Mouse (Mus musculus) left cerebral cortex, adult 2 months (tissue): ENCODE results near the gene Rab7. TPM values are rescaled to one million over a fixed set of nuclear protein-coding genes. Genes with fewer than 3 reads are reported as not detected.
"Not testable (repeated sequence)": the region's sequence is repeated elsewhere in the genome, so short reads cannot be mapped to it uniquely, and the experiment has no call there.

Experiments used
- DNase-seq, 2 experiments: peaks; one replicate each; pipeline ENCODE4 v3.0.0; 2021 to 2022; ENCODE audit warnings: low spot score in 2 of 2, mixed read lengths in 1 of 2; ENCODE audit errors: extremely low spot score in 1 of 2
- H3K27ac ChIP-seq: fragments of 200-600 bp; 2 replicates; pipeline ENCODE4 v1.8.1; 2022
- H3K4me3 ChIP-seq: fragments of 200-600 bp; 2 replicates; pipeline ENCODE4 v1.8.1; 2022
- CTCF ChIP-seq: fragments of 200-600 bp; IDR thresholded peaks from 2 replicates; pipeline ENCODE4 v1.8.1; 2022; ENCODE audit warnings: antibody characterized with exemption, mild to moderate bottlenecking, moderate library complexity
- intact Hi-C: fragments of 180-260 bp; cut with DNase I; formaldehyde crosslinking; loops from one replicate; pipeline ENCODE4 v1.15.1; 2025
- total RNA-seq, 2 experiments: library from RNA; stranded (reverse); gene quantifications; 2 replicates each; pipeline ENCODE4 v1.2.3; 2021

The Rab7 gene
- total RNA-seq, 2 experiments from 2014 or later, result 314 to 317 TPM

- no peak overlapping the region for H3K4me3 ChIP-seq
- H3K27ac ChIP-seq, result no peak overlapping the region
- intact Hi-C loops, result no loop called here
Measured at GRCm38 (mm10) chr6:88019154-88019553, 25.9 kb downstream of the Rab7 start.

GRCm38 (mm10) chr6:88017821-88018220, 27.2 kb downstream of the Rab7 start:
- intact Hi-C loops, result no loop called here
- H3K27ac ChIP-seq, result no peak overlapping the region
- TF ChIP-seq CTCF, result no peak
- no peak for DNase-seq
- H3K4me3 ChIP-seq, result no peak overlapping the region

More at GRCm38 (mm10) chr6:88019154-88019553, 25.9 kb downstream of the Rab7 start:
- DNase-seq, result no peak
- no peak for TF ChIP-seq CTCF

- no peak overlapping the region for H3K4me3 ChIP-seq
- no peak overlapping the region for H3K27ac ChIP-seq
- no peak for TF ChIP-seq CTCF
- DNase-seq, result no peak
- intact Hi-C loops, result no loop called here
Measured at GRCm38 (mm10) chr6:88015797-88016196, 29.3 kb downstream of the Rab7 start.

- intact Hi-C loops, result no loop called here
- DNase-seq, result no peak
- H3K4me3 ChIP-seq, result no peak overlapping the region
- no peak overlapping the region for H3K27ac ChIP-seq
- no peak for TF ChIP-seq CTCF
Measured at GRCm38 (mm10) chr6:88013456-88013855, 31.6 kb downstream of the Rab7 start.

- H3K27ac ChIP-seq, result no peak overlapping the region
Measured at GRCm38 (mm10) chr6:88012601-88013000, 32.5 kb downstream of the Rab7 start.

GRCm38 (mm10) chr6:88011106-88011505, 34.0 kb downstream of the Rab7 start:
- intact Hi-C loops, result loop anchor here (1.0 to 2.0 kb wide), 3 partner anchors 63 to 96 kb away; partner anchors contain the start of gene Rpn1
- not testable (repeated sequence) for H3K4me3 ChIP-seq, H3K27ac ChIP-seq, DNase-seq
- TF ChIP-seq CTCF, result peak; percentile 61

More at GRCm38 (mm10) chr6:88012601-88013000, 32.5 kb downstream of the Rab7 start:
- intact Hi-C loops, result no loop called here
- no peak overlapping the region for H3K4me3 ChIP-seq
- no peak for TF ChIP-seq CTCF
- no peak for DNase-seq

GRCm38 (mm10) chr6:88009209-88009608, 35.9 kb downstream of the Rab7 start:
- no peak for TF ChIP-seq CTCF
- intact Hi-C loops, result no loop called here
- H3K27ac ChIP-seq, result no peak overlapping the region
- no peak for DNase-seq
- H3K4me3 ChIP-seq, result no peak overlapping the region

- H3K27ac ChIP-seq, result peak overlapping the region; percentile 41
- DNase-seq, intact Hi-C loops, H3K4me3 ChIP-seq: not testable (repeated sequence)
Measured at GRCm38 (mm10) chr6:88004773-88005172, 40.3 kb downstream of the Rab7 start.

- Histone ChIP-seq H3K4me3 (no peak overlapping the region), H3K27ac (peak overlapping the region; percentile 41; the same call in 1 of the 2 replicates)
- intact Hi-C loops, result no loop called here
- no peak for TF ChIP-seq CTCF
- DNase-seq, result no peak
Measured at GRCm38 (mm10) chr6:88003439-88003838, 41.6 kb downstream of the Rab7 start.

- intact Hi-C loops, result loop anchor here (5.0 kb wide), 2 partner anchors 111 to 161 kb away; partner anchors contain the start of genes Copg1, Gm45140 and Isy1
Measured at GRCm38 (mm10) chr6:87998358-87998757, 46.7 kb downstream of the Rab7 start.

GRCm38 (mm10) chr6:87997706-87998265, 47.3 kb downstream of the Rab7 start:
- intact Hi-C loops, result loop anchor here (5.0 kb wide), 2 partner anchors 110 to 160 kb away; partner anchors contain the start of genes Copg1, Gm45140 and Isy1
- no peak overlapping the region for H3K4me3 ChIP-seq
- DNase-seq, result peak; percentile 73 to 79
- peak; percentile 80 for TF ChIP-seq CTCF
- peak overlapping the region; percentile 44 for H3K27ac ChIP-seq

More at GRCm38 (mm10) chr6:87998358-87998757, 46.7 kb downstream of the Rab7 start:
- no peak for DNase-seq
- peak overlapping the region; percentile 44 for H3K27ac ChIP-seq
- TF ChIP-seq CTCF, result no peak
- no peak overlapping the region for H3K4me3 ChIP-seq

GRCm38 (mm10) chr6:87996606-87997005, 48.5 kb downstream of the Rab7 start:
- Histone ChIP-seq H3K4me3 (no peak overlapping the region), H3K27ac (no peak overlapping the region)
- intact Hi-C loops, result loop anchor here (5.0 kb wide), 2 partner anchors 109 to 159 kb away; partner anchors contain the start of genes Copg1, Gm45140 and Isy1
- TF ChIP-seq CTCF, result no peak
- no peak for DNase-seq

- no peak overlapping the region for H3K4me3 ChIP-seq
- no peak for DNase-seq
- TF ChIP-seq CTCF, result no peak
- H3K27ac ChIP-seq, result peak overlapping the region; percentile 2; the same call in 1 of the 2 replicates
- intact Hi-C loops, result loop anchor here (5.0 kb wide), 2 partner anchors 108 to 158 kb away; partner anchors contain the start of genes Copg1, Gm45140 and Isy1
Measured at GRCm38 (mm10) chr6:87995519-87995918, 49.6 kb downstream of the Rab7 start.
